Mouse (Mus musculus) heart, postnatal 0 days (tissue): Measurements from ENCODE around the gene Sdf4. TPM values are rescaled to one million over a fixed set of nuclear protein-coding genes. Genes with fewer than 3 reads are reported as not detected.

Experiments used
- ATAC-seq: fragments of 200-750 bp; cut with Nextera tagmentation; 2 replicates; pipeline ENCODE4 v1.8.0; 2017; ENCODE audit warnings: low read depth, moderate number of reproducible peaks, moderate library complexity; ENCODE audit not compliant: insufficient read depth
- DNase-seq: peaks from one replicate; pipeline ENCODE4 v3.0.0-alpha.2; 2016; ENCODE audit warnings: low spot score
- H3K27ac ChIP-seq: fragments of 300-500 bp; sonication (generic); 2 replicates; pipeline ENCODE4 v1.5.1; 2014; ENCODE audit warnings: low read depth, mild to moderate bottlenecking
- H3K27me3 ChIP-seq: fragments of 300-500 bp; sonication (generic); 2 replicates; pipeline ENCODE4 v1.6.1; 2014; ENCODE audit warnings: low read length, mixed read lengths; ENCODE audit not compliant: control insufficient read depth, insufficient read depth
- H3K36me3 ChIP-seq: fragments of 300-500 bp; sonication (generic); replicated peaks from 2 replicates; pipeline ENCODE4 v1.6.1; 2014; ENCODE audit warnings: low read length, mixed read lengths; ENCODE audit not compliant: control insufficient read depth, insufficient read depth
- H3K4me1 ChIP-seq: fragments of 300-500 bp; sonication (generic); 2 replicates; pipeline ENCODE4 v1.6.1; 2014; ENCODE audit warnings: antibody characterized with exemption; ENCODE audit not compliant: control insufficient read depth, insufficient read depth
- H3K4me2 ChIP-seq: fragments of 300-500 bp; sonication (generic); 2 replicates; pipeline ENCODE4 v1.6.1; 2014; ENCODE audit warnings: low read depth, mild to moderate bottlenecking, low read length, moderate library complexity
- H3K4me3 ChIP-seq: fragments of 300-500 bp; sonication (generic); 2 replicates; pipeline ENCODE4 v1.5.1; 2014; ENCODE audit warnings: low read depth, low read length
- H3K9ac ChIP-seq: fragments of 300-500 bp; sonication (generic); replicated peaks from 2 replicates; pipeline ENCODE4 v1.6.1; 2014; ENCODE audit warnings: low read depth, low read length, mixed read lengths
- H3K9me3 ChIP-seq: fragments of 300-500 bp; sonication (generic); replicated peaks from 2 replicates; pipeline ENCODE4 v1.6.1; 2016; ENCODE audit warnings: low read length; ENCODE audit not compliant: control insufficient read depth
- CTCF ChIP-seq: IDR thresholded peaks from 2 replicates; pipeline ENCODE4 v1.5.1; 2016; ENCODE audit warnings: antibody characterized with exemption, control low read depth, low read depth
- EP300 ChIP-seq: IDR thresholded peaks from 2 replicates; pipeline ENCODE4 v1.6.1; 2016; ENCODE audit warnings: antibody characterized with exemption, low read depth
- WGBS: fragments of 180-500 bp; shearing (Covaris S2); extraction: QIAGEN DNeasy Blood & Tissue Kit; methylation state at CpG from one replicate; pipeline ENCODE4 v1.1.7; 2014; 5-methylcytosine and 5-hydroxymethylcytosine counted together
- polyA plus RNA-seq: library from polyadenylated mRNA; unstranded; fragments of >200 nt; fragmentation: Nextera tagmentation; extraction: Ambion mirVana; gene quantifications from 2 replicates; pipeline ENCODE4 v1.2.1, GENCODE M21; 2015
- total RNA-seq: library from RNA; depleted of rRNA; stranded (reverse); fragments of >200 nt; gene quantifications from 2 replicates; pipeline ENCODE4 v1.2.3, GENCODE M21; 2014; ENCODE audit warnings: low replicate concordance; rRNA removed

Gene Sdf4
- total RNA-seq (88.4 and 114 TPM in 2 replicates), polyA plus RNA-seq (102 and 105 TPM in 2 replicates)

- Histone ChIP-seq H3K4me1 (peaks cover 22% of the 10 kb centered on the region), H3K27ac (peak within 1 kb of the TSS; percentile 95), H3K4me2 (peak within 1 kb of the TSS; percentile 80), H3K4me3 (peak within 1 kb of the TSS; percentile 98), H3K9ac (peak within 1 kb of the TSS; percentile 83), H3K9me3 (no peaks in the 10 kb centered on the region), H3K36me3 (peaks cover 15% of the 10 kb centered on the region), H3K27me3 (no peaks in the 10 kb centered on the region)
- peak; percentile 53 for TF ChIP-seq CTCF
- no peak for TF ChIP-seq EP300
- under 1% methylated on average over 91 of the region's 99 CpGs for WGBS
- ATAC-seq = peak; percentile 90
- DNase-seq = peak; percentile 73
Observed at GRCm38 (mm10) chr4:155992241-155992905, at the start of gene Sdf4, which contains the start of gene B3galt6. Sdf4 (plus strand) TSS chr4:155992872. B3galt6 (minus strand) TSS chr4:155992649.

GRCm38 (mm10) chr4:155943049-155943452, 49.6 kb upstream of the Sdf4 start:
- H3K9me3 ChIP-seq = no peaks in the 10 kb centered on the region
- ATAC-seq (peak; percentile 12; the same call in 1 of the 2 replicates), DNase-seq (peak; percentile 23)
- peaks cover 14% of the 10 kb centered on the region; the same call in 1 of the 2 replicates for H3K4me1 ChIP-seq
- no peak for TF ChIP-seq CTCF
- TF ChIP-seq EP300 = no peak
- H3K27me3 ChIP-seq = no peaks in the 10 kb centered on the region
- H3K9ac ChIP-seq = peak overlapping the region; percentile 93
- H3K27ac ChIP-seq = peak overlapping the region; percentile 87
- H3K36me3 ChIP-seq = peaks cover 10% of the 10 kb centered on the region
- H3K4me3 ChIP-seq = peak overlapping the region; percentile 95
- peak overlapping the region; percentile 98 for H3K4me2 ChIP-seq
- WGBS = 2% methylated on average over 16 of the region's 17 CpGs

GRCm38 (mm10) chr4:155943534-155944249, 49.0 kb upstream of the Sdf4 start, which contains the start of gene Ube2j2:
Ube2j2 (plus strand) TSS chr4:155943831.
- no peaks in the 10 kb centered on the region for H3K27me3 ChIP-seq
- peaks cover 10% of the 10 kb centered on the region for H3K36me3 ChIP-seq
- peak; percentile 99 for ATAC-seq
- H3K9me3 ChIP-seq = no peaks in the 10 kb centered on the region
- DNase-seq = peak; percentile 96
- WGBS = under 1% methylated on average over 84 of the region's 85 CpGs
- peak within 1 kb of the TSS; percentile 98 for H3K4me2 ChIP-seq
- peak within 1 kb of the TSS; percentile 87 for H3K27ac ChIP-seq
- H3K9ac ChIP-seq = peak within 1 kb of the TSS; percentile 93
- H3K4me3 ChIP-seq = peak within 1 kb of the TSS; percentile 95
- no peak for TF ChIP-seq CTCF
- peak; percentile 84; the same call in 1 of the 2 replicates for TF ChIP-seq EP300
- H3K4me1 ChIP-seq = peaks cover 14% of the 10 kb centered on the region; the same call in 1 of the 2 replicates

GRCm38 (mm10) chr4:155944271-155944670, 48.4 kb upstream of the Sdf4 start:
- Histone ChIP-seq H3K9me3 (no peaks in the 10 kb centered on the region), H3K27me3 (no peaks in the 10 kb centered on the region), H3K4me3 (peak overlapping the region; percentile 95), H3K4me1 (peaks cover 14% of the 10 kb centered on the region; the same call in 1 of the 2 replicates), H3K27ac (peak overlapping the region; percentile 87), H3K4me2 (peak overlapping the region; percentile 98), H3K9ac (peak overlapping the region; percentile 93), H3K36me3 (peaks cover 14% of the 10 kb centered on the region)
- DNase-seq (peak; percentile 51), ATAC-seq (no peak)
- WGBS = 0% methylated on average over 17 of the region's 17 CpGs
- TF ChIP-seq EP300 (no peak), CTCF (no peak)

GRCm38 (mm10) chr4:155947094-155947493, 45.6 kb upstream of the Sdf4 start:
- Histone ChIP-seq H3K27ac (no peak overlapping the region), H3K9me3 (no peaks in the 10 kb centered on the region), H3K4me1 (peaks cover 14% of the 10 kb centered on the region; the same call in 1 of the 2 replicates), H3K4me2 (no peak overlapping the region), H3K9ac (no peak overlapping the region), H3K36me3 (peaks cover 42% of the 10 kb centered on the region), H3K4me3 (no peak overlapping the region), H3K27me3 (no peaks in the 10 kb centered on the region)
- TF ChIP-seq CTCF (no peak), EP300 (no peak)
- DNase-seq (no peak), ATAC-seq (no peak)
